Mouse (Mus musculus) liver, postnatal 0 days (tissue): ENCODE data around the gene Abtb1.

ENCODE experiments used
- CTCF ChIP-seq: sonication (generic); IDR thresholded peaks from 2 replicates; pipeline ENCODE4 v1.5.1; 2016; ENCODE audit warnings: antibody characterized with exemption, low read depth
- EP300 ChIP-seq: IDR thresholded peaks from 2 replicates; pipeline ENCODE4 v1.6.1; 2016; ENCODE audit warnings: antibody characterized with exemption, low read depth, mild to moderate bottlenecking

- TF ChIP-seq CTCF: no peak
- no peak for TF ChIP-seq EP300
These were observed 36.7 kb downstream of the Abtb1 start for GRCm38 (mm10) chr6:88804966-88805577.
